8 mouse cellular contexts compared by ENCODE assay signal in genomic region chr15:100845049-100845879, GRCm38 (mm10). TPM values are rescaled to one million over a fixed set of nuclear protein-coding genes. Genes with fewer than 3 reads are reported as not detected.
DNase-seq lines count a peak whose midpoint lies in the region; ATAC-seq and TF ChIP-seq lines count a peak whose summit lies in the region.

No protein-coding gene starts in this region.

- H3K9me3 ChIP-seq in forebrain, embryonic 11.5 days (ENCODE audit: control insufficient read depth, low read length): peaks cover 4% of the 10 kb centered on the region; the same call in 1 of the 2 replicates

- peaks cover 4% of the 10 kb centered on the region for H3K27me3 ChIP-seq in C2C12 (ENCODE audit: control insufficient read depth, insufficient read depth, insufficient read length)
- no peaks in the 10 kb centered on the region for H3K27me3 ChIP-seq in forebrain, embryonic 11.5 days (ENCODE audit: control insufficient read depth, insufficient read depth, low read length)

- no peaks in the 10 kb centered on the region for H3K79me3 ChIP-seq in C2C12 (ENCODE audit: low read depth)

- no peaks in the 10 kb centered on the region for H3K4me1 ChIP-seq in forebrain, embryonic 11.5 days (replicated peaks; ENCODE audit: control insufficient read depth, insufficient read depth, low read length)

- H3K4me3 ChIP-seq in C2C12 (ENCODE audit: insufficient read depth, poor library complexity, severe bottlenecking): no peak overlapping the region
- H3K4me3 ChIP-seq in forebrain, embryonic 11.5 days (ENCODE audit: low read depth, low read length): no peak overlapping the region

- no peak overlapping the region for H3ac ChIP-seq in C2C12 (ENCODE audit: control insufficient read depth, insufficient read length, low read depth)

- WGBS in forebrain, embryonic 11.5 days: 64% methylated on average over 26 of the region's 26 CpGs

- no peaks in the 10 kb centered on the region for H3K36me3 ChIP-seq in C2C12 (ENCODE audit: control insufficient read depth, insufficient read depth)
- H3K36me3 ChIP-seq in forebrain, embryonic 11.5 days (ENCODE audit: control insufficient read depth, insufficient read depth, low read length): no peaks in the 10 kb centered on the region

- TF ChIP-seq CTCF in C2C12 (IDR thresholded peaks at IDR 0.05; ENCODE audit: control insufficient read depth, insufficient read depth, insufficient read length): no peak

- no peaks in the 10 kb centered on the region for H3K79me2 ChIP-seq in C2C12 (ENCODE audit: control insufficient read depth, insufficient read depth)

- H3K9ac ChIP-seq in forebrain, embryonic 11.5 days (ENCODE audit: low read length): no peak overlapping the region

- no peak overlapping the region for H3K4me2 ChIP-seq in forebrain, embryonic 11.5 days (ENCODE audit: low read depth, low read length, severe bottlenecking)

- no peak overlapping the region for H3K27ac ChIP-seq in forebrain, embryonic 11.5 days (ENCODE audit: low read depth, low read length)

- peak; percentile 78 for DNase-seq in T-cell, adult 2 months (ENCODE audit: low spot score)
- peak; percentile 55 for DNase-seq in forebrain, embryonic 11.5 days (ENCODE audit: low spot score)
- DNase-seq in kidney, postnatal 14 days: peak; percentile 79
- DNase-seq in mesoderm, embryonic 11.5 days (ENCODE audit: low read depth, low spot score): peak; percentile 55
- DNase-seq in thymus, postnatal 36 days: peak; percentile 80 to 85
- DNase-seq in urinary bladder, postnatal 10 days (ENCODE audit: low spot score): no peak
- no peak for DNase-seq in urinary bladder, postnatal 4 days (ENCODE audit: low spot score in 2 of 2)

- ATAC-seq in forebrain, embryonic 11.5 days (replicated peaks; ENCODE audit: low FRiP score): no peak

TF ChIP-seq in C2C12, 6 proteins besides CTCF, POLR2A, EP300 and RAD21:
- TF ChIP-seq MYOD1 (IDR thresholded peaks at IDR 0.05; ENCODE audit: control insufficient read depth, insufficient read length, low read depth) (peak; percentile 87), FOSL1 (IDR thresholded peaks at IDR 0.05; ENCODE audit: insufficient read depth, low read length, poor library complexity, severe bottlenecking) (no peak)

RNA-seq across cellular contexts. Expression of gene Scn8a, which starts 24.4 kb away (rescaled TPM):
- polyA plus RNA-seq in C2C12 (2012; fragmentation: generic; extraction: Trizol): not detected
- polyA plus RNA-seq in forebrain, embryonic 11.5 days (2014; fragmentation: Nextera tagmentation; extraction: Ambion mirVana): 13.9 and 14.1 TPM in 2 replicates

Comparison
In these comparisons a context has a peak if more than half of its experiments do, and no peak if none do; other contexts are left out.
1. DNase-seq: peak in T-cell, adult 2 months (single experiment), forebrain, embryonic 11.5 days (single experiment), kidney, postnatal 14 days (single experiment), mesoderm, embryonic 11.5 days (single experiment) and thymus, postnatal 36 days (2 of 2); none in urinary bladder, postnatal 10 days (single experiment) and urinary bladder, postnatal 4 days (0 of 2).
2. RNA of gene Scn8a, which starts 24.4 kb away (polyA plus RNA-seq): 13.9 to 14.1 TPM in forebrain, embryonic 11.5 days; not detected in C2C12 (single experiment); every median in the first group is over 10 times any median in the second.